Mouse (Mus musculus) embryonic facial prominence, embryonic 13.5 days (tissue): ENCODE results near the gene Brf1. TPM values are rescaled to one million over a fixed set of nuclear protein-coding genes. Genes with fewer than 3 reads are reported as not detected.

Experiments
- ATAC-seq: fragments of 200-750 bp; cut with Nextera tagmentation; 2 replicates; pipeline ENCODE4 v1.8.0; 2017; ENCODE audit warnings: low read depth; ENCODE audit not compliant: insufficient number of reproducible peaks, insufficient read depth, low FRiP score, low TSS enrichment
- H3K27ac ChIP-seq: fragments of 300-500 bp; sonication (generic); 2 replicates; pipeline ENCODE4 v1.5.1; 2015; ENCODE audit warnings: moderate library complexity, mild to moderate bottlenecking, inconsistent platforms
- H3K27me3 ChIP-seq: fragments of 300-500 bp; sonication (generic); 2 replicates; pipeline ENCODE4 v1.6.1; 2015; ENCODE audit warnings: mild to moderate bottlenecking, inconsistent platforms
- H3K36me3 ChIP-seq: fragments of 300-500 bp; sonication (generic); 2 replicates; pipeline ENCODE4 v1.6.1; 2015; ENCODE audit warnings: mild to moderate bottlenecking, inconsistent platforms
- H3K4me1 ChIP-seq: fragments of 300-500 bp; sonication (generic); 2 replicates; pipeline ENCODE4 v1.6.1; 2015; ENCODE audit warnings: inconsistent platforms
- H3K4me2 ChIP-seq: fragments of 300-500 bp; sonication (generic); 2 replicates; pipeline ENCODE4 v1.6.1; 2015; ENCODE audit warnings: moderate library complexity, mild to moderate bottlenecking, inconsistent platforms
- H3K4me3 ChIP-seq: fragments of 300-500 bp; sonication (generic); 2 replicates; pipeline ENCODE4 v1.5.1; 2015; ENCODE audit warnings: mild to moderate bottlenecking, inconsistent platforms
- H3K9ac ChIP-seq: fragments of 300-500 bp; sonication (generic); 2 replicates; pipeline ENCODE4 v1.6.1; 2015; ENCODE audit warnings: mild to moderate bottlenecking, inconsistent platforms
- H3K9me3 ChIP-seq: fragments of 300-500 bp; sonication (generic); 2 replicates; pipeline ENCODE4 v1.6.1; 2016; ENCODE audit warnings: inconsistent platforms
- WGBS: fragments of 180-500 bp; shearing (Covaris S2); methylation state at CpG from one replicate; pipeline ENCODE4 v1.1.7; 2015; ENCODE audit warnings: mixed read lengths; 5-methylcytosine and 5-hydroxymethylcytosine counted together
- polyA plus RNA-seq: library from polyadenylated mRNA; unstranded; fragments of >200 nt; fragmentation: Nextera tagmentation; extraction: Ambion mirVana; gene quantifications from 2 replicates; pipeline ENCODE4 v1.2.1, GENCODE M21; 2015

Gene Brf1
- polyA plus RNA-seq, 1 experiment from 2014 or later: 80.1 TPM

DNA sequence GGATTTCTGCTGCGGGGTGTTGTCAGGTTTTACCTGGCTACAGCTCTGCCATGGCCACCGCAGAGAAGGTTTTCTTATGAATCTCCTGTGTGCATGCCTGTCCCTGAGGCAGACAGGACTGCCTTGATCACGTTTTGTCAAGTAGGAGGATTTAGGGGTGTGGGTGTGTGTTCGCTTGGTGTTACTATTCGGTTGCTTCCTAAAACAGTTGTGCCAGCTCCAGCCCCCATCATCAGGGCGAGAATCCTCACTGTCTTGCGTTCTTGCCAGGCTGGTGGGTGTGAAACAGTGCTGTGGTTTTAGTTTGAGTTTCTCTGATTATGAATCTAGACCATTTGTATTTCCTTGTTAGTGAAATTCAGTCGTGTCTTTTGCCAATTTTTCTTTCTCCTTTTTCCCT, 16.5 kb upstream of the Brf1 start:
- WGBS: 66% methylated on average over 8 of the region's 8 CpGs
- Histone ChIP-seq H3K36me3 (peaks cover 10% of the 10 kb centered on the region), H3K9me3 (no peaks in the 10 kb centered on the region), H3K9ac (0 out of 2 replicates have a peak overlapping the region, but pooled peaks have one; percentile 21), H3K4me2 (no peak overlapping the region), H3K4me3 (no peak overlapping the region), H3K4me1 (peaks cover 32% of the 10 kb centered on the region), H3K27me3 (no peaks in the 10 kb centered on the region), H3K27ac (no peak overlapping the region)
- ATAC-seq: no peak

DNA sequence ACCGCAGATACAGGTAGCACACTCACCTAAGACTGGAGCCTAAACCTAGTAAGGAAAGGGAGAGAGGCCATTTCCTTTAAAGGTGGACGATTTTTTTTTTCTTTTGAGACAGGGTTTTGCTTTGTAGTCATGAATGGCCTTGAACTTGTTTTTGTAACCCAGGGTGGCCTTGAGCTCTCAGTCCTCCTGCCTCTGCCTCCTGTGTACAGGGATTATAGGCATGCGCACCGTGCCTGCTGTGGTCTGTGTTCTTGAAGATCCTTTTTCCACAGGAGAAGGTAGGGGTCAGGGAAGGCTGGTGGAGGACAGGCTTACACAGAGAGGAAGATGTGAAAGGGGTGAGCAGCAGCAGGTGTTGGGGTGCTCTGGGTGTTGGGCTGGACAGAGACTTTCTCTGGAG, 15.5 kb upstream of the Brf1 start:
- Histone ChIP-seq H3K27ac (no peak overlapping the region), H3K9ac (peak overlapping the region; percentile 91; the same call in 1 of the 2 replicates), H3K36me3 (peaks cover 8% of the 10 kb centered on the region), H3K4me2 (peak overlapping the region; percentile 89), H3K4me1 (peaks cover 32% of the 10 kb centered on the region), H3K9me3 (no peaks in the 10 kb centered on the region), H3K27me3 (no peaks in the 10 kb centered on the region), H3K4me3 (peak overlapping the region; percentile 95)
- WGBS: 73% methylated on average over 4 of the region's 4 CpGs
- no peak for ATAC-seq

- 0 out of 2 replicates have a peak, but pooled peaks have one; percentile 7 for ATAC-seq
- WGBS: 1% methylated on average over 63 of the region's 64 CpGs
- Histone ChIP-seq H3K27ac (no peak overlapping the region), H3K4me2 (peak overlapping the region; percentile 89), H3K36me3 (no peaks in the 10 kb centered on the region), H3K9me3 (no peaks in the 10 kb centered on the region), H3K4me1 (peaks cover 32% of the 10 kb centered on the region), H3K4me3 (peak overlapping the region; percentile 95), H3K9ac (peak overlapping the region; percentile 91), H3K27me3 (no peaks in the 10 kb centered on the region)
These were observed 14.4 kb upstream of the Brf1 start for GRCm38 (mm10) chr12:113014561-113015556.

DNA sequence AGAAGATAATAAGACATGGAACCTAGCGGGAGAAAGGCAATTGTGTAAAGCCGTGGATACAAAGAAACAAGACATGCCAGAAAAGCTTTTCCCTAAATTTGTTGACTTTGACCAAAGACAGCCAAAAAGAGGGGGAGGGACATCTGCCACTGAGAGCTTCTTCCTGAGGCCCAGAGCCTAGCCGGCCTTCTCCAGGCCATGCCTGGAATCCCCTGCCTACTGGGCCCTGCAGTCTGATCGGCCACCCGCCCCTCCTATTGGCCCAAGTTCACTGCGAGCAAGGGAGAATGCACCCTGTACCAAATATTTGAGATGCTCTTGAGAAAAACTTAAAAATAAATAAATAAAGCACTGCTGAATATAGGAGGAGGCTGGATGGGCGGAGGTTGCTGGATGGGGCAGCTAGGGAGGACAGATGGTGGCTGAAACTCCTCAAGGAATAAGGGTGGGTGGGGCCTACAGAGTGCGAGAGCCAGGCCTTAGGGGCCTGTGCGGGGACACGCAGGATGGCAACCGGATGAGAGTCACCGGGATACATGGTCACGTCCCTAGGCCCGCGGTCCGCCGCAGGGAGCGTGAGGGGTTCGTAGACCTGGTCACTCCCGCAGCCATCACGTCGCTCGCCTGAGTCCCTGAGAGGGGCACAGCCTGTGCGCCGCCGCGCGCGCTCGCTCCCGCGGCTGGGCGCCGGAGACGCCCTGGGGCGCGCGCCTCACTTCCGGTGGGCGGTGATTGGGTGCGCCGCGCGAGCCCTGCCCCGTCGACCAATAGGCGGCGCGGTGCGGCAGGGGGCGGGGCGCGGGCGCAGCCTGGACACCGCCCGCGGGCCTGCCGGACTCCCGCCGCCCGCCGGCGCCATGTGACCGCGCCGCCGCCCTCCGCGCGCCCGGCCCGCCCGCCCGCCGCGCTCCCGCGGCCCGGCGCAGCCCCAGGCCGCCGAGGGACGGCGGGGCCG, 13.4 kb upstream of the Brf1 start, which contains the start of gene Pacs2:
Gene Pacs2 (plus strand): TSS at position 905 of the 955 bp plus-strand sequence.
- H3K27ac ChIP-seq: peak within 1 kb of the TSS; percentile 88
- peaks cover 32% of the 10 kb centered on the region for H3K4me1 ChIP-seq
- peak within 1 kb of the TSS; percentile 89 for H3K4me2 ChIP-seq
- 2% methylated on average over 58 of the region's 85 CpGs for WGBS
- H3K9ac ChIP-seq: peak within 1 kb of the TSS; percentile 91
- H3K36me3 ChIP-seq: no peaks in the 10 kb centered on the region
- peak; percentile 88 for ATAC-seq
- no peaks in the 10 kb centered on the region for H3K27me3 ChIP-seq
- H3K4me3 ChIP-seq: peak within 1 kb of the TSS; percentile 95
- no peaks in the 10 kb centered on the region for H3K9me3 ChIP-seq

DNA sequence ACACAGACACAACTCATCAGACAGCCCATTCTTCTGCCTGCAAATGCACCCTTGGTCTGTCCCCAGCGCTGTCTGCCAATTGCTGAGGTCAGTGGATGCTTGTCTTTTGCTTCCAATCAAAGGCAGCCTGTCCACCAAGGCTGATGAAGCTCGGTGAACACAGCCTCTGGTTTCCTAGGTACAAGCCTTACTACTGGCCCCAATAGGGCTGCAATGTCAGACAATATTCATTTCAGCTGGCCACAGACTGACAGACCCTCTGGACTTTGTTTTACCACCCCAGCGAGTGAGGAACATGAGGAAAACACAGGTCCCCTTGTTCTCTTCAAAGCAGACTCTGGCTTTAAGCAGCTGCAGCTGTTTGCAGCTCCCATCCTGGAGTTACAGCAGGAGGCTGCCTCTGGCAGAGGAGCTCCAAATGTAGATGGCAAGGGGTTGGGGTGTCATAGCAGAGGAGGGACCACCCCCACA, 12.6 kb upstream of the Brf1 start:
- peak overlapping the region; percentile 95; the same call in 1 of the 2 replicates for H3K4me3 ChIP-seq
- peak overlapping the region; percentile 84 for H3K9ac ChIP-seq
- 34% methylated on average over 3 of the region's 3 CpGs for WGBS
- no peaks in the 10 kb centered on the region for H3K9me3 ChIP-seq
- peaks cover 32% of the 10 kb centered on the region for H3K4me1 ChIP-seq
- ATAC-seq: no peak
- H3K27me3 ChIP-seq: no peaks in the 10 kb centered on the region
- no peaks in the 10 kb centered on the region for H3K36me3 ChIP-seq
- H3K27ac ChIP-seq: peak overlapping the region; percentile 88
- H3K4me2 ChIP-seq: peak overlapping the region; percentile 89

DNA sequence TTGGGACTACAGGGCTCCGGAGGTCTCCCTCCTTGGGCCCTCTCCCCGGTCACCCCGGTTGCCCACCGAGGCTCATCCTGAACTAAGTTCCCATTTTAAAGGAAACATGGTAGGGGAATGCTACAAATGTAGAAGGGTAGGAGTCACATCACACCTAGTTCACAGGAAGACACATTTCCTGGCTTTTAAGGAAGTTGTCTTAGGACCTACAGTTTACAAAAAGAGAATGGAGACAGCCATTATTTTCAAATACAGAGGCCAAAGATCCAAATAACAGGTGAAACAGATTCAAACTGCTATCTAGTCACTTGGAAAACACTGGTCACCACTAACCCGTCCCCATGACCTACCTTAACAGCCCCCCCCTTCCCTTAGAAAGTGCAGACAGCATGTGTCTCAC, 11.9 kb upstream of the Brf1 start:
- peaks cover 32% of the 10 kb centered on the region for H3K4me1 ChIP-seq
- WGBS: 93% methylated on average over 5 of the region's 5 CpGs
- H3K9ac ChIP-seq: no peak overlapping the region
- peak overlapping the region; percentile 88 for H3K27ac ChIP-seq
- H3K36me3 ChIP-seq: no peaks in the 10 kb centered on the region
- H3K4me3 ChIP-seq: no peak overlapping the region
- H3K9me3 ChIP-seq: no peaks in the 10 kb centered on the region
- no peak overlapping the region for H3K4me2 ChIP-seq
- no peaks in the 10 kb centered on the region for H3K27me3 ChIP-seq
- no peak for ATAC-seq

- Histone ChIP-seq H3K4me1 (peaks cover 30% of the 10 kb centered on the region), H3K36me3 (no peaks in the 10 kb centered on the region), H3K9me3 (no peaks in the 10 kb centered on the region), H3K4me2 (no peak overlapping the region), H3K4me3 (no peak overlapping the region), H3K27ac (no peak overlapping the region), H3K9ac (no peak overlapping the region), H3K27me3 (no peaks in the 10 kb centered on the region)
- ATAC-seq: no peak
- 82% methylated on average over 6 of the region's 6 CpGs for WGBS
These were observed 11.3 kb upstream of the Brf1 start for GRCm38 (mm10) chr12:113011702-113012360.

GRCm38 (mm10) chr12:113004993-113005392, 4.5 kb upstream of the Brf1 start:
- no peak for ATAC-seq
- Histone ChIP-seq H3K9me3 (no peaks in the 10 kb centered on the region), H3K4me3 (no peak overlapping the region), H3K27ac (no peak overlapping the region), H3K4me1 (peaks cover 7% of the 10 kb centered on the region), H3K4me2 (no peak overlapping the region), H3K9ac (no peak overlapping the region), H3K27me3 (no peaks in the 10 kb centered on the region), H3K36me3 (no peaks in the 10 kb centered on the region)
- WGBS: 37% methylated on average over 4 of the region's 4 CpGs

DNA sequence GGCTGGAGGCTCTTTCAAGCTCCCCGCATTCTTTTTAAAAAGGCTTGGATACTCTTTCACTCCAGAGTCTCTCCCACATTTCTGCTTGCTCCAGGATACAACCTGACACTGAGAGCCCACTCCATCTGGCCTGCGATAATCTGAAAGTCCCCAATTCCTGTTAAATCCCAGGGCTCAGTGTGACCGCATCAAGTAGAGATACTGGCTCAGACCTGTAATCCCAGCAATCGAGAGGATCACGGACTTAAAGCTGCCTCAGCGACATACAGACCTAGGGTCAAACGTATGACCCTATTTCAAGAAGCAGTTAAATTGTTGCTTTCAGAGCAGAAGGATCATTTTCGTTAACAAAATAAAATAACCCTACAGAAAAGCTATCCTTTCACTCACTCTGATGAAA, 3.5 kb upstream of the Brf1 start:
- H3K27ac ChIP-seq: no peak overlapping the region
- H3K4me1 ChIP-seq: peaks cover 10% of the 10 kb centered on the region
- no peak overlapping the region for H3K9ac ChIP-seq
- no peaks in the 10 kb centered on the region for H3K36me3 ChIP-seq
- ATAC-seq: no peak
- H3K4me2 ChIP-seq: no peak overlapping the region
- 69% methylated on average over 8 of the region's 8 CpGs for WGBS
- no peaks in the 10 kb centered on the region for H3K9me3 ChIP-seq
- no peak overlapping the region for H3K4me3 ChIP-seq
- H3K27me3 ChIP-seq: no peaks in the 10 kb centered on the region

DNA sequence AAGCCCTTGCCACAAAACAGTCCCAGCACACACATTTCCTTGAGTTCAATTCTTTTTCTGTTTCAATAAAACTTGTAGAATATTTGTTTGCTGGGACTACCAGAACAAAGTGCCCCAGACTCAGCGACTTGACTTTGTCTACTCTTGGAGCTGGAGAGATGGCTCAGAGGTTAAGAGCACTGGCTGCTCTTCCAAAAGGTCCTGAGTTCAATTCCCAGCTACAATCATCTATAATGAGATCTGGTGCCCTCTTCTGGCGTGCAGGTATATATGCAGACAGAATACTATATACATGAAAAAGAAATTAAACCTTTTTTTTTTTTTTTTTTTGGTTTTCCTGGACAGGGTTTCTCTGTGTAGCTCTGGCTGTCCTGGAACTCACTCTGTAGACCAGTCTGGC, 2.2 kb upstream of the Brf1 start:
- H3K4me2 ChIP-seq: no peak overlapping the region
- 40% methylated on average over 2 of the region's 2 CpGs for WGBS
- no peak overlapping the region for H3K9ac ChIP-seq
- peaks cover 21% of the 10 kb centered on the region for H3K4me1 ChIP-seq
- no peaks in the 10 kb centered on the region for H3K9me3 ChIP-seq
- H3K27me3 ChIP-seq: no peaks in the 10 kb centered on the region
- no peak for ATAC-seq
- H3K36me3 ChIP-seq: no peaks in the 10 kb centered on the region
- no peak overlapping the region for H3K27ac ChIP-seq
- no peak overlapping the region for H3K4me3 ChIP-seq

DNA sequence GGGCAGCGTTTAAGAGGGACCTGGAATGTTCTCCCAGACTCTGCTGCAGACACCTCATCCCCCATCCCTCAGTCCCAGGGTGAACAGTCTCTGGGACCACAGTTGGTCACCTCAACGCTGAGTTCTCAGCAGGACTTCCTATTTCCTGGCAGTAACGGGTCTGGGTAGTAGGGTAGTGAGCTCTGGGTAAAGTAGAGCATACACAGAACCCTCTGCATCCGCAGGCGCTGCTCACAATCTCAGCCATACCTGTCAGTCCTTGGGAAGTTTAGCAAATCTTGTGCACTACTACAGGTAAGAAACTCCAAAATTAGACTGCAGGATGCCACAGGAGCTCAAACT, 600 bp upstream of the Brf1 start:
- H3K27ac ChIP-seq: peak overlapping the region; percentile 95
- ATAC-seq: no peak; the same call in 1 of the 2 replicates
- WGBS: 3% methylated on average over 5 of the region's 5 CpGs

More for the DNA sequence above, 600 bp upstream of the Brf1 start:
- peaks cover 21% of the 10 kb centered on the region for H3K4me1 ChIP-seq
- peaks cover 10% of the 10 kb centered on the region for H3K36me3 ChIP-seq
- H3K4me2 ChIP-seq: peak overlapping the region; percentile 82
- H3K27me3 ChIP-seq: no peaks in the 10 kb centered on the region
- peak overlapping the region; percentile 97 for H3K9ac ChIP-seq
- no peaks in the 10 kb centered on the region for H3K9me3 ChIP-seq
- H3K4me3 ChIP-seq: peak overlapping the region; percentile 92
